Mouse (Mus musculus) thymus, postnatal 10 days (tissue): ENCODE results near the gene Olfr457.
"Not testable (repeated sequence)": the region's sequence is repeated elsewhere in the genome, so short reads cannot be mapped to it uniquely, and the experiment has no call there.

Experiments used
- DNase-seq, 2 experiments: peaks; one replicate each; pipeline ENCODE4 v3.0.0; 2021; ENCODE audit warnings: low spot score in 2 of 2

Gene Olfr457

DNA sequence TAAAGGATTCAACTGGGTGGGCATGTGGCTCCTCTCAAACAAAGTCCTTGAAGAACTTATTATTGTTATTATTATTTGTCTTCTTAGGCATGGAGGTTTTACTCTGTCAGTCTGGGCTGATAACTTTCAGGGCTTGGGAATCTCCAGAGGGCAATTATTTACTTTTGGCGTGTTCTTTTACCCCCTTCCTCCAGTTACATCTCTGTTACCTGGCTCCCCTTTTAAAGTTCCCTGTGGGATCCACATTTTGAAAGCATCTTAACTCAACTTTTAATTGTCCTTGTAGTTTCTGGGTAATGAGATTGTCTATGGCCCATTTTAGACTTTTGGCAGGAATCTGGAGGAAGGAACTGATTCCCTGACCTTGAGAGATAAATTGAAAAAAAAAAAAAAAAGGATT is at the start of gene Olfr457:
Olfr457 (minus strand) TSS at position 101 of the 400 bp plus-strand sequence.
- DNase-seq, result no peak

DNA sequence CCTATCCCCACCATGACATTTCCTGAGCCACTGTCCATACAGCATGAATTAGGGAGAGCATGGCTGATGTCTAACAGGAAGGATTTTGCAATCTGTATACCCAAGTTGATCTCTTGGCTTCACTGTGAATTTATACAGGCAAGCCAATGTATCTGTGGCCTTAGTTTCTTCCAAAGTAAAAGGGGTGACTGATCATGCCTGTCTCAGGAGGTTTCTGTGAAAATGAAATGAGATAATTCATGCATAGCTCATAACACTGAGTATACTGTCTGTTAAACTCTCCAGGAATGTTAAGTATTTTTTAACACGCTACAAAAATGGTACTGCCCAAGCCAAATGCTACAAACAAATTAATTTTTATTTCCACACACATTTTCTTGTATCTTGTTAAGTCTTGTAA is 37.3 kb upstream of the Olfr457 start:
- no peak for DNase-seq

DNA sequence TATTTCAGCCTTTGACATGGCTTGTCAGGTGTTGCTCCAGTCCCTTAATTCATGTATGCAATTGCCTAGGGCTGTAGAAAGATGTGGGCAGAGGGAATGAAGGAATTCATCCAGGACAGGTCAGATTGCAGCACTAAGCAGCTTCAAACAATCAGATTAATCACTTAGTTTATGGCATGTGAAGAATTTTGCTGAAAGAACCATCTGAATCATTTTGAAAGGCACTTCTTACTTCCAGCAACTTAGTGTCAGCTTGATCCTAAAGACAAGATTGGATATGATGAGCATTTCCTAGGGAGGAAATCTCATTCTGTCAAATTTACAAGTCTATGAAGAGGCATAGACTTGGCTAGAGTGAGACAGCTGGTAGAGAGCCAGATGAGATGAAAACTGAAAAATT is 33.2 kb upstream of the Olfr457 start:
- no peak for DNase-seq

DNA sequence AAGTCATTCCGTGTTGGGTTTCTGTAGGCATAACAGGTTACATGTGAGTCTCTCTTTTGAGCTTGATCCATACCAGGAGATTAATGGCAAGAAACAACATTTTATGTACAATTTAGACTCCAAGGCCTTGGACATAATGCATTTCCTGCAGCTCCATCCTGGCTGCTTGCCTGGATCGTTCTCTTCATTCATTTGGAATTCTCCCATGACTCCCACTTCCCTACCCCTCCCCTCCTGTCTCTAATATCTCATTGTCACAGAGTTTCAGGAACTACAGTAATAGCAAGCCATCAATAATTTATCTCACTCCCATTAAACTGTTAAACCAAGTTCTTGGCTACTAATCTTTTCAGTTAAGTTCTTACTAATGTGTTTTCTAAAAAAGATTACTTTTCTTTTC is 27.3 kb upstream of the Olfr457 start:
- no peak for DNase-seq

DNA sequence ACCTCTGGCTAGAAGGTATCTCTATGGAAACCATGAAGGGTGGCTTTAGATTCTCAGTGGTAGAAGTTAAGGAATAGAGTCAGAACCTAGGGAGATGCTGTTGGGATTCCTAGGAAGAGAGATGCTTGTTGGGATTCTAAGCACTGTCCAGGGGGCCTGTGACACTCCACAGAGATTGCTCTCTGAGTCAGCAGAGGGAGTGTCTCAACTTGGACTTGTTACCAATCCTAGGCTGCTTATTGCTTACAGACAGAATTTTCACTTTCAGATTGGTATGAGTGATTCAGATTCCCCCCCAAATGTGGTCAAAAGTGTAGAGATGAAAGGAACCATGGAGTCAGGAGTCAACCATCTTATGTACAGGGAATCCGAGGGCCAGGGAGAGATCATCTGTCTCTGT is 13.6 kb upstream of the Olfr457 start:
- no peak for DNase-seq

DNA sequence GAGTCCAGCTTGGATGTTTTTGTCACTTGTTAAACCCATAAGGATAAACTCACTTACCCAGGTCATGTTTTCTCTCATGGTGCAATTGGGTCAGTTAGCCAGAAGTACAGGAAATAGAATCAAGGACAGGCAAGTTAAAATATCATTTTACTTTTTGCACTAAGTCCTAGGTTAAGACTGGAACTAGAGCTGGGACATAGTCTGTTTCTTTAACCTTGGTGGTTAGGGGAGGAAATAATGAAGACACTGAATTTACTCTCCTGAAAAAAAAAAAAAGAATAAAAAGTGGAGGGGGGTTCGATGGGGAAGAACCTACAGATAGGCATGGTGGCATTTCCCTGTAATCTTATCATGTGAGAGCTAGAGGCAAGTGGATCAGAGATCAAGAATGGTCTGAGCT is 11.0 kb upstream of the Olfr457 start, which contains the start of gene Olfr456:
Olfr456 (minus strand) TSS at position 101 of the 400 bp plus-strand sequence.
- no peak for DNase-seq

DNA sequence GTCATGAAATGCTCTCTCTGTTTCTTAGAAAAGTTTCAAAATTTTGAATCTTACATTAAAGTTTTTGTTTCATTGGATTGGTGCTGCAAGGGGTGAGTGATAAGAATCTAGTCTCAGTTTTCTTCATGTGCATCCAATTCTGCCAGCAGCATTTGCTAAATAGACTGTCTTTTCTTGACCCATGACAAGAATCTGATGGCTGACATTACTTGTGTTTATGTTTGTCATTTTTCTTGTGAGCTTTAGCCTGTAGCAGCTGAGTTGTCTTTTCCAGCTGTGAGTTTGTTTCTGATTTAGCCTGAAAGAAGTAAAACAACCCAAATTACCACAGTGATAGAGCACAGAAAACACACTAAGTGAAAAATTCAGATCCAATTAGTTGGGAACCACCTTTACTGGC is 8.5 kb upstream of the Olfr457 start:
- DNase-seq, result no peak

DNA sequence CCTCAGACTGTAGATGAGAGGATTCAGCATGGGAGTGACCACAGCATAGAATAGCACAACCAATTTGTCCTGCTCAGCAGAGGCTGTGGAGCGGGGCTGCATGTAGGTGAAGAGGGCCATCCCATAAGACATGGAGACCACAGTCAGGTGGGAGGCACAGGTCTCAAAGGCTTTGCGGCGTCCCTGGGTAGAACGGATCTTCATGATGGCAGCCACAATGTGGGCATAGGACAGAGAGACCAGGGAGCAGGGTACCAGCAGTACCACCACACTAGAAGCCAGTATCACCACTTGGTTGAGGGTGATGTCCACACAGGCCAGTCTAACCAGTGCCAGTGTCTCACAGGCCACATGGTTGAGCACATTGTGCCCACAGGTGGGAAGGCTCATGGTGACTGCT is 4.8 kb downstream of the Olfr457 start:
- not testable (repeated sequence) for DNase-seq

DNA sequence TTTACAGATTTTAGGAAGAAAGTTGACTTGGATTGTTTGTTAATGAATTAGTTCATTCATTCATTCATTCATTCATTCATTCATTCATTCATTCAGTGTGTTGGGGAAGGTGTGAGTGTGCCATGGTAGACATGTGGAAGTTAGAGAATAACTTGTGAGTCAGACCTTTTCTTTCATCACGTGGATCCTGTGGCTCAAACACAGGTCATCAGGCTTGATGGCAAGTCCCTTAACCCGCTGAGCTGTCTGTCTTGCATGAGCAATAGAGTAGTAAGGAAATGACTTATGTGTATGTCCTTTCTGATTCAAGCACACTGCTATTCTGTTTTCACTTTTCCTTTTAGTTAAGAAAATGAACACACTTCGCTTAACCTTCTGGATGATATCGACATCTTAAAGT is 5.6 kb downstream of the Olfr457 start:
- DNase-seq, result no peak

DNA sequence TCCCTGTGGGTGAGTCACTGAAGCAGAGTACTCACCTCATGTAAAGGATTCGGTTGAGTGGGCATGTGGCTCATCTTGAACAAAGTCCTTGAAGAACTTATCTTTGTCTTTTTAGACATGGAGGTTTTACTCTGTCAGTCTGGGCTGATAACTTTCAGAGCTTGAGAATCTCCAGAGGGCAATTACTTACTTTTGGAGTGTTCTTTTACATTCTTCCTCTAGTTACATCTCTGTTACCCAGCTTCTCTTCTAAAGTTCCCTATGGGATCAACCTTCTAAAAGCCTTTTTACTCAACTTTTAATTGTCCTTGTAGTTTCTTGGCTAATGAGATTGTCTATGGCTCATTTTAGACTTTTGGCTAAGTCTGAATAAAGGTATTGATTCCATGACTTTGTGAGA is 11.0 kb downstream of the Olfr457 start, which contains the start of gene Olfr458:
Olfr458 (minus strand) TSS at position 101 of the 400 bp plus-strand sequence.
- DNase-seq, result no peak

DNA sequence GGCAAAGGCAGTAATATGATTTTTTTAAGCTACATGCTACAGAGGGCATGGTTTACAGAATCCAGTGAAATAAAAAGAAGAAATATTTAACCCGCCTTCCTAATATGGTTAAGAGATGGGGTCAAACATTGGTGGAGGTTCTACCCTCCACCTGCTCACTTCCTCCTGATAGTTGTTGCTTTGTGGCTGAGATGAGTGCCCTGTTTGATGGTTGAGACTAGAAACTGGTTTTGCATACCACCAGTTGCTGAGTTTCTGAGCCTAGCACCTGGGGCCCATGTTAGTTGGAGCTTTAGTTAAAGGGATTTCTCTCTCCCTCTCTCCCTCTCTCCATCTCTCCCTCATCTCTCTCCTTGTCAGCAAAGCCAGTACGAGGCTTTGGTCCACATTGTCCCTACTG is 28.8 kb downstream of the Olfr457 start:
- DNase-seq, result no peak

DNA sequence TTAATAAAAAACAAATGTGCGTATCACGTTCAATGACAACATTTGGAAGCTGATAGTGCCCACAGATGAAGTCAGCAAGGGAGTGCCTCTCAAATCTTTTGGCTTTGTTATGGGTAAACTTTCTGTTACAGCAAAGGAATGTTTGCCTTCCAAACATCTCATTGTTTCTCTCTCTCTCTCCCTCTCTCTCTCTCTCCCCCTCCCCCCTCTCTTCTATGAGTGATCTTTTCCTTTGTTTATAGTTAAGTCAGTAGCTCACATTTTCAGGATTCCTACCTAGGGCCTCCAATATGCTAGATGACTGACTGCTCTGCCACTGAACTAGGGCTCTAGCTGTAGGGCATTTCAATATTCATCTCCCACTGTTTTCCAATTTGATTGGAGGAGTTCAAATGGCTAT is 31.6 kb downstream of the Olfr457 start:
- no peak for DNase-seq

DNA sequence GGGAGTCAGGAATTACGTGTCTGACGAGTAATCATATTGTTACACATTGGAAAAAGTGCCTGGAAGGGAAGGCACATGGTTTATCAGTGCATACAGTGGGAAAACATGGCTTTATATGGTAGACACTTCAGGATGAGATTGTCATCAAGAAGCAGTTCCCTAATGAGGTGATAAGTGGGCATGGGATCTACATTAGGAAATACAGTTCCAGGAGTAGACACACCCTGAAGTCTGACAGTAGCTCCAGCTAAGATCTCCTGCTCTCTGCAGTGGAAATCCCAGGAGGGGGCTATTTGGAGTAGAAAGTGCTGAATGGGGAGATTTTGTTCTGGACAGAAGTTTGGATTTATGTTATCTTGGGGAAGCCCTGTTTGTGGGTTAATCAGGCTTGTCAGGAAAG is 34.7 kb downstream of the Olfr457 start:
- no peak for DNase-seq

DNA sequence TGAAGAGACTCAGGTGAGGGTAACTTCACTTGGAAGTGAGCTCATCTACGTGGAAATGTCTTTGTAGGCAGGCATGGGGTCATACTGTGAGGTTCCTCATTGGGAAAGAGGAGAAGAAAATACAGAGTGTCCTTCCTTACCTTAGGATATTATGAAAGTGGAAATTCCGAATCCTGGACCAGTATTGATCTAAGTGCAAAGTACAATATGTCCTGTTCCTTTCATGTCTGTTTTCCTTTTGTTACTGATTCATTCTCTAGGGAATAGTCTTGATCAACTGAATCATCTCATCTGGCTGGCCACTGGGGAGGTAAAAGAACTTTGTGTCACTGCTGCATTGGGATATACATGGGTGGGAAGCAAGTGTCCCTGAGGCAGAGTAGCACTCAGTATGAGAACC is 40.6 kb downstream of the Olfr457 start:
- DNase-seq, result no peak

DNA sequence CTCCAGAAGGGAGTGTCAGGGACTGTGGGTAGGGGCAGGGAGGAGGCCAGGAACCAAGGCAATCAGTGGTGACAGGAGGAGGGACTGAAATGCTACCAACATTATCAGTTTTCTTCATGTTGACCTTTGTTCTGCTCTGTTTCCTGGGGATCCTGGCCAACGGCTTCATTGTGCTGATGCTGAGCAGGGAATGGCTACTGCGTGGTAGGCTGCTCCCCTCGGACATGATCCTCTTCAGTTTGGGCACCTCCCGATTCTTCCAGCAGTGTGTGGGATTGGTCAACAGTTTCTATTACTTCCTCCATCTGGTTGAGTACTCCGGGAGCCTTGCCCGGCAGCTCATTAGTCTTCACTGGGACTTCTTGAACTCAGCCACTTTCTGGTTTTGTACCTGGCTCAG is 41.7 kb downstream of the Olfr457 start, which contains the start of gene Tas2r126:
Tas2r126 (plus strand) TSS at position 90 of the 400 bp plus-strand sequence.
- DNase-seq, result no peak

DNA sequence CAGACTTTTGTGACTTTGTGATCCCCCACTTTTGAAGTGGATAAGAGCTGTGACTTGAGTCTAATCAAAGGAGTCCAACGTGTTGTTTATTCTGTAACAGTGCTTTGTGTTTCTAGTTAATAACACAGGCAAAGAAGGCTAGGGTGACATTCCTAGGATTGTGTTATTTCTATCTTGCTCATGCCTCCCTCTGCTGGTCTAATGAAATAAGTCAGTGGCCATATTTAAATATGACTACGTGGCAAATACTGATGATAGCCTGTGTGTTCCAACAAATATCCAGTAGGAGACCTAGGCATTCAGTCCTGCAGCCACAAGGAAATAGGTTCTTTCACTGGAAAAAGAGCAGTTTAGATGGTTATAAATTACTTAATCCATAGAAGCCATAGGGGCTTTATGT is 42.6 kb downstream of the Olfr457 start:
- DNase-seq, result no peak

DNA sequence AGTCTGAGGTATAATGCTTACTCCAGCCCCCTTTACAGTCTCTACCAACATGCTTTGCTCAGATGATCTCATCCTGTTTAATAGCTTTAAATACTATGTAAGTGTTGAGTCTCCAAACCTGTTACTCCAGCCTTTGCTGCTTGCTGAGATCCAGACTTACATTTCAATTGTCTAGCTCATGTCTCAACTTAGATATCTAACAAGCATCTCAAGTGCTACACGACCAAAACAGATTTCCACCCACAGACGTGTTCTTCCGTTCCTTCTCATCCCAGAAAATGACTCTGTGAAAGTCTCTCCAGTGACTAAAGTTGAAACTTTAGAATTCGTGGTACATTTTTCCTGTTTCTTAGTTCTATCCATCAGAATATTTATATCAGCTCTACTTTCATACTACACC is 49.8 kb downstream of the Olfr457 start:
- no peak for DNase-seq

DNA sequence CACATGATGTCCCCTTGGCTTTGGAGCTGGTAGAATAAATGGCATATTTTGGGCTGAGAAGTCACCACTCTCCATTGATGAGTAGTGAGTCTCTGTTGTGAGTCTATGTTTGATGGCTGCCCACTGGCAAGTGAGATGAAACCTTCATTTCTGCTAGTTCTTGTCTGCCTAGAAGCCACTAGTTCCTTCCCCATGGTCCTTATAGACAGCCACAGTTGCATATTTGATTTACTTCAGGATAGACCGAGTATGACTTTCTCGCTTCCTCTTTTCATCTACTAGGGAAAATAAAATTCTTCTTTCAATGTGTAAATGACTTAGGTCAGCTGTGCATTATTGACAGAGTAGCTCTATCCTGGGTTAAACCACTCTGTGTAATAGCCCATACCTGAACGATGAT is 51.7 kb downstream of the Olfr457 start:
- DNase-seq, result no peak

DNA sequence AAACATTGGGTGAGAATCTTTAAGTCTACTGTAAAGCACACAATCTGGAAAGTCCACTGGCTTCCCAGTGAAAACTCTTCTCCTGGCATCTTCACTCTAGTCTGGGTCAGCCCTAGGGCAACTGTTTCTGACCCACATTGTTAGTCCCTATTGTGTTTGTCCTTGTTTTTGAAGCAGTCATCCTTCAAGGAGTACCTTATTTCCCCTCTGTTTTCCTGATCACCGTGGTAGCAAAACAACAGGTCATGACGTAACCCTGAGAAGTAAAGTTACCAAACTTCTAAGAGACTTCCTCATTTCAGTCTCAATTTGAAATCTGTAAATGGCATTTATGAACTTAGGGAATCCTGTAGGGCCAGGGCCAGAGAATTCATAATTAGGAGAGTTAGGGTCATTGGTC is 54.7 kb downstream of the Olfr457 start:
- DNase-seq, result no peak

DNA sequence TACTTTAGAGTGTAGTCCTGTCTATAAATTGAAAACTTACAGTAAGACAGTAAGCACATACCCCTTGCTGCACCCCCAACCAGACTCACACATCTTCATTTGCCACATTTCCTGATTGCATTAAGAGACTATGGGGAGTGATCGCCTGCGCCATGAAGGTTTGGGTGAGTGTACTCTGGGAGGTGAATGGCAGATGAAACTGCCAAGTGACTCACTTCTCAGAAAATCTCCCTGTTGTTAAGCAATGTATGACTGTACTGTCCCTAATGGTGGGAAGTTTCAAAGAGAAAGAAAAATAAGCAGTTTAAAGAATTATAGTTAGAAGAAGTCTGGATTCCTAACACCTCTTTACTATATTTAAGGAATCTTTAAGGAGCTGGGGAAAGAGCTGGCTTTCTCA is 56.7 kb downstream of the Olfr457 start:
- no peak for DNase-seq
